27 mouse cellular contexts compared by ENCODE assay signal in the genomic region with DNA sequence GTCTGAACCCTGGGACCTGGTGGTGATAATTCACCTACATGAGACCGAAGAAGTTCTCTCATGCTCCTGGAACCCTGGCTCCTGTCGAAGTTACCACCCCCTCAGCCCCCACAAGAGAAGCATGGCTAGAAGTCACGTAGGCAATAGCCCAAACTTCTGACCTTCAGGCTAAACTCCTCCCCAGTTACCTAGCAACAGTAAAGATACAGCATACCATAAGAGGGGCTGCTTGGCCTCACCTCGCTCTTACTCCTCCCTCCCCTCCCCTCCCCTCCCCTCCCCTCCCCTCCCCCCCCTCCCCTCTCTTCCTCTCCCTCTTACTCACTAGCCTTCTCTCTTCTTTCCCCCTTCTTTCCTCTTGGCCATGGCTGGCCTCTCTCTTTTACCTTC. TPM values are rescaled to one million over a fixed set of nuclear protein-coding genes. Genes with fewer than 3 reads are reported as not detected.
DNase-seq lines count a peak whose midpoint lies in the region; ATAC-seq and TF ChIP-seq lines count a peak whose summit lies in the region.
"Not testable (repeated sequence)": the region's sequence is repeated elsewhere in the genome, so short reads cannot be mapped to it uniquely, and the experiment has no call there.
"Had no signal": no experiment of that assay in that cellular context is flagged by ENCODE, and none has a peak within 500 bp of the region (broad histone marks: within the 10 kb centered on the region; RNA-seq: fewer than 3 reads in every experiment).

No protein-coding gene starts in this region.

- TF ChIP-seq EP300 in CH12.LX (IDR thresholded peaks at IDR 0.05; ENCODE audit: low read length), result not testable (repeated sequence)

- not testable (repeated sequence) for H3K9me3 ChIP-seq in CH12.LX (replicated peaks; ENCODE audit: low read length); heart, embryonic 14.5 days (ENCODE audit: control insufficient read depth, low read length); limb, embryonic 10.5 days (replicated peaks); liver, embryonic 15.5 days (replicated peaks)

- not testable (repeated sequence) for H3K27me3 ChIP-seq in CH12.LX (replicated peaks); heart, embryonic 14.5 days (ENCODE audit: control insufficient read depth, insufficient read depth, low read length); limb, embryonic 10.5 days (ENCODE audit: low read depth, poor library complexity, severe bottlenecking); liver, embryonic 15.5 days; thymus, adult 2 months (ENCODE audit: control insufficient read depth, insufficient read depth, low read length)

- H3K79me2 ChIP-seq in CH12.LX (replicated peaks; ENCODE audit: control insufficient read depth, extremely low read depth, insufficient read depth, poor library complexity, severe bottlenecking); macrophage (ENCODE audit: inconsistent target): not testable (repeated sequence)

- peak overlapping the region; percentile 48 for H3K4me2 ChIP-seq in CH12.LX (ENCODE audit: insufficient read depth, low read depth, poor library complexity, severe bottlenecking)
- peak overlapping the region; percentile 25; the same call in 1 of the 2 replicates for H3K4me2 ChIP-seq in heart, embryonic 14.5 days (ENCODE audit: low read length)
- H3K4me2 ChIP-seq in liver, embryonic 15.5 days, result not testable (repeated sequence)

- H3K4me1 ChIP-seq in CH12.LX (ENCODE audit: control insufficient read depth in 1 of 2, insufficient read depth in 2 of 2), result peaks cover 10 to 33% of the 10 kb centered on the region in 2 experiments
- H3K4me1 ChIP-seq in heart, embryonic 14.5 days (ENCODE audit: control insufficient read depth in 2 of 2, insufficient read depth in 2 of 2, low read length in 2 of 2), result peaks cover 2 to 21% of the 10 kb centered on the region in 2 experiments
- not testable (repeated sequence) for H3K4me1 ChIP-seq in limb, embryonic 10.5 days; liver, embryonic 15.5 days (replicated peaks)
- peaks cover 12% of the 10 kb centered on the region for H3K4me1 ChIP-seq in thymus, adult 2 months (replicated peaks; ENCODE audit: control insufficient read depth, insufficient read depth, low read length)

- not testable (repeated sequence) for TF ChIP-seq CTCF in CH12.LX (conservative IDR thresholded peaks at IDR 0.05 in 1 of 2, IDR thresholded peaks at IDR 0.05 in 1 of 2; ENCODE audit: low read depth in 2 of 2, low read length in 2 of 2); thymus, adult 2 months (IDR thresholded peaks at IDR 0.05; ENCODE audit: borderline replicate concordance, control insufficient read depth, extremely low read depth, insufficient read depth, low read length, poor library complexity)

- DNase-seq in CH12.LX (ENCODE audit: extremely low read depth); limb, embryonic 10.5 days (ENCODE audit: low spot score); thymus, adult 2 months: not testable (repeated sequence)
- DNase-seq in R1 (ENCODE audit: low read depth, low spot score), result peak; percentile 85
- peak; percentile 23 for DNase-seq in embryo, embryonic 10.5 days (ENCODE audit: low spot score)

- not testable (repeated sequence) for TF ChIP-seq RAD21 in CH12.LX (IDR thresholded peaks at IDR 0.05; ENCODE audit: low read depth, low read length)

- peaks cover 10 to 23% of the 10 kb centered on the region in 2 experiments for H3K36me3 ChIP-seq in CH12.LX (replicated peaks in 1 of 2; ENCODE audit: control insufficient read depth in 1 of 2, insufficient read depth in 1 of 2, low read length in 1 of 2)
- not testable (repeated sequence) for H3K36me3 ChIP-seq in heart, embryonic 14.5 days (ENCODE audit: control insufficient read depth, insufficient read depth, low read length); limb, embryonic 10.5 days; liver, embryonic 15.5 days (replicated peaks); thymus, adult 2 months (ENCODE audit: control insufficient read depth, insufficient read depth, low read length)
- peaks cover 20% of the 10 kb centered on the region for H3K36me3 ChIP-seq in macrophage (ENCODE audit: inconsistent target)

- in situ Hi-C loops in CH12.LX (cut with MboI; ENCODE audit: low pct_ligation_motif_present, low pct_unique_long_range_greater_than_20kb, low sequenced_read_pairs), result not testable (repeated sequence)

- peak overlapping the region; percentile 27; the same call in 1 of the 2 replicates for H3K9ac ChIP-seq in CH12.LX (ENCODE audit: insufficient read depth, low read depth)
- H3K9ac ChIP-seq in heart, embryonic 14.5 days (ENCODE audit: low read length); liver, embryonic 15.5 days: not testable (repeated sequence)

- H3K27ac ChIP-seq in CH12.LX (ENCODE audit: insufficient read depth, low read depth) (peak overlapping the region; percentile 58), macrophage (peak overlapping the region; percentile 90)
- H3K27ac ChIP-seq in heart, embryonic 14.5 days (replicated peaks in 1 of 2; ENCODE audit: control insufficient read depth in 1 of 2, insufficient read depth in 1 of 2, low read depth in 2 of 2, low read length in 2 of 2), result peak overlapping the region; percentile 82 to 93
- H3K27ac ChIP-seq in limb, embryonic 10.5 days, result peak overlapping the region; percentile 30; the same call in 1 of the 2 replicates
- H3K27ac ChIP-seq in liver, embryonic 15.5 days (replicated peaks), result peak overlapping the region; percentile 66
- peak overlapping the region; percentile 72 for H3K27ac ChIP-seq in thymus, adult 2 months (ENCODE audit: control insufficient read depth, insufficient read depth, low read length)

- peak overlapping the region in 1 of 3 experiments; percentile 19 for H3K4me3 ChIP-seq in CH12.LX (replicated peaks in 1 of 3; ENCODE audit: low read depth in 2 of 3, low read length in 2 of 3, poor library complexity in 1 of 3)
- H3K4me3 ChIP-seq in heart, embryonic 14.5 days (ENCODE audit: control insufficient read depth in 1 of 2, insufficient read depth in 1 of 2, low read depth in 1 of 2, low read length in 2 of 2); limb, embryonic 10.5 days; liver, embryonic 15.5 days (replicated peaks); macrophage (ENCODE audit: inconsistent target); thymus, adult 2 months (ENCODE audit: control insufficient read depth, insufficient read depth, low read length): not testable (repeated sequence)

- peak; percentile 32 for ATAC-seq in heart, embryonic 14.5 days (ENCODE audit: insufficient number of reproducible peaks, insufficient read depth, low FRiP score, low read depth)
- not testable (repeated sequence) for ATAC-seq in liver, embryonic 15.5 days (ENCODE audit: insufficient read depth)

- not testable (repeated sequence) for TF ChIP-seq POLR2A in CH12.LX (IDR thresholded peaks at IDR 0.05; ENCODE audit: low read depth, low read length); thymus, adult 2 months (IDR thresholded peaks at IDR 0.05; ENCODE audit: control insufficient read depth, extremely low read depth, insufficient read depth, low read length, poor library complexity)

- dilution Hi-C loops in CH12.LX (cut with MboI; ENCODE audit: extremely low pct_ligation_motif_present, extremely low pct_unique_long_range_greater_than_20kb, low sequenced_read_pairs), result not testable (repeated sequence)

- WGBS in heart, embryonic 14.5 days, result 20% methylated on average over 4 of the region's 4 CpGs
- 17% methylated on average over 4 of the region's 4 CpGs for WGBS in limb, embryonic 10.5 days
- WGBS in liver, embryonic 15.5 days (ENCODE audit: insufficient replicate concordance), result 17% methylated on average over 4 of the region's 4 CpGs
- WGBS in macrophage (ENCODE audit: missing documents), result 17% methylated on average over 2 of the region's 4 CpGs
- 43% methylated on average over 4 of the region's 4 CpGs for WGBS in thymus, adult 2 months

RNA-seq across cellular contexts. Expression of a gene that starts 15.9 kb away (rescaled TPM):
- 24.1 and 26.5 TPM in 2 replicates for total RNA-seq in CH12.LX (2012; rRNA removed)
- total RNA-seq in CH12.LX (2014; rRNA removed), result 8.9 and 10.0 TPM in 2 replicates
- polyA plus RNA-seq in CH12.LX (2012; ENCODE audit: insufficient read length, low read depth), result 24.1 and 25.6 TPM in 2 replicates
- polyA plus RNA-seq in heart, embryonic 14.5 days (2014; fragmentation: Nextera tagmentation; extraction: Ambion mirVana), result 48.2 and 55.7 TPM in 2 replicates
- polyA plus RNA-seq in limb, embryonic 10.5 days (2016; fragmentation: Nextera tagmentation; extraction: Ambion mirVana), result 4.5 and 7.2 TPM in 2 replicates
- 22.4 and 26.8 TPM in 2 replicates for polyA plus RNA-seq in liver, embryonic 15.5 days (2015; fragmentation: Nextera tagmentation; extraction: Ambion mirVana)
- total RNA-seq in macrophage (2018; cell fraction: chromatin; rRNA removed), result 10 to 100 TPM in 1 of 26 experiments, 1 to 10 TPM in 25; 1.3 to 10.9 (median 3.9) TPM
- total RNA-seq in macrophage (2018; cell fraction: cytosol; rRNA removed), result 100 to 1,000 TPM; 104 to 194 (median 135) TPM
- total RNA-seq in macrophage (2018; cell fraction: nucleus; rRNA removed), result 100 to 1,000 TPM in 2 of 26 experiments, 10 to 100 TPM in 24; 18.2 to 115 (median 67.3) TPM
- 127 to 236 TPM (median 209 TPM) in 3 replicates for polyA plus RNA-seq in macrophage (2018)
- polyA plus RNA-seq in thymus, adult 2 months (2012; rRNA removed), result 37.2 and 39.9 TPM in 2 replicates

RNA-seq across cellular contexts. Expression of a gene that starts 35.9 kb away (rescaled TPM):
- total RNA-seq in CH12.LX (2012; rRNA removed) (4.3 and 4.4 TPM in 2 replicates), CH12.LX (2014; rRNA removed) (0.27 TPM in 1 of 2 replicates, not detected in the other)
- polyA plus RNA-seq in CH12.LX (2012; ENCODE audit: insufficient read length, low read depth) (0.23 and 0.61 TPM in 2 replicates), macrophage (2018) (2.8 to 5.5 TPM (median 3.1 TPM) in 3 replicates)
- 25.6 and 26.7 TPM in 2 replicates for polyA plus RNA-seq in heart, embryonic 14.5 days (2014; fragmentation: Nextera tagmentation; extraction: Ambion mirVana)
- 0.61 and 0.85 TPM in 2 replicates for polyA plus RNA-seq in limb, embryonic 10.5 days (2016; fragmentation: Nextera tagmentation; extraction: Ambion mirVana)
- 1.3 and 1.4 TPM in 2 replicates for polyA plus RNA-seq in liver, embryonic 15.5 days (2015; fragmentation: Nextera tagmentation; extraction: Ambion mirVana)
- total RNA-seq in macrophage (2018; cell fraction: chromatin; rRNA removed), result 1 to 10 TPM in 21 of 26 experiments, under 1 TPM in 2, not detected in 3; 0.62 to 6.1 (median 3.0) TPM
- total RNA-seq in macrophage (2018; cell fraction: cytosol; rRNA removed), result 1 to 10 TPM in 25 of 26 experiments, under 1 TPM in 1; 0.43 to 5.7 (median 3.8) TPM
- total RNA-seq in macrophage (2018; cell fraction: nucleus; rRNA removed), result 1 to 10 TPM in 21 of 26 experiments, under 1 TPM in 5; 0.40 to 6.5 (median 2.3) TPM
- 13.9 and 16.5 TPM in 2 replicates for polyA plus RNA-seq in thymus, adult 2 months (2012; rRNA removed)
- total RNA-seq: hindbrain, postnatal 0 days had no signal

RNA-seq across cellular contexts. Expression of a gene that starts 37.7 kb away (rescaled TPM):
- 0.34 and 0.72 TPM in 2 replicates for total RNA-seq in CH12.LX (2012; rRNA removed)
- 0.34 and 0.72 TPM in 2 replicates for total RNA-seq in CH12.LX (2014; rRNA removed)
- 1.2 and 1.5 TPM in 2 replicates for polyA plus RNA-seq in CH12.LX (2012; ENCODE audit: insufficient read length, low read depth)
- polyA plus RNA-seq in heart, embryonic 14.5 days (2014; fragmentation: Nextera tagmentation; extraction: Ambion mirVana), result not detected in 2 replicates
- not detected in 2 replicates for polyA plus RNA-seq in limb, embryonic 10.5 days (2016; fragmentation: Nextera tagmentation; extraction: Ambion mirVana)
- not detected in 2 replicates for polyA plus RNA-seq in liver, embryonic 15.5 days (2015; fragmentation: Nextera tagmentation; extraction: Ambion mirVana)
- total RNA-seq in macrophage (2018; cell fraction: chromatin; rRNA removed), result under 1 TPM in 10 of 26 experiments, not detected in 16; 0.32 to 0.78 (median 0.54) TPM
- under 1 TPM in 22 of 26 experiments, not detected in 4; 0.09 to 0.37 (median 0.22) TPM for total RNA-seq in macrophage (2018; cell fraction: cytosol; rRNA removed)
- total RNA-seq in macrophage (2018; cell fraction: nucleus; rRNA removed), result under 1 TPM in 9 of 26 experiments, not detected in 17; 0.29 to 0.54 (median 0.36) TPM
- 0.10 TPM in 1 of 3 replicates, not detected in the others for polyA plus RNA-seq in macrophage (2018)
- polyA plus RNA-seq in thymus, adult 2 months (2012; rRNA removed), result 0.48 and 0.74 TPM in 2 replicates
- total RNA-seq: adrenal gland, postnatal 14 days; common myeloid progenitor, adult 5-6 weeks; forebrain, postnatal 0 days; gastrocnemius, postnatal 14 days; heart, postnatal 14 days; hindbrain, postnatal 0 days; layer of hippocampus, adult 8-10 months; layer of hippocampus, postnatal 36 days; left cerebral cortex, postnatal 10 days had no signal
- polyA plus RNA-seq: embryonic facial prominence, embryonic 12.5 days; forebrain, embryonic 11.5 days; forebrain, postnatal 0 days; hindbrain, embryonic 11.5 days; hindbrain, postnatal 0 days; kidney, embryonic 15.5 days; limb, embryonic 12.5 days; midbrain, embryonic 10.5 days; midbrain, embryonic 16.5 days; myocyte; neural tube, embryonic 13.5 days; stomach, embryonic 14.5 days had no signal

Comparison
In these comparisons a context has a peak if more than half of its experiments do, and no peak if none do; other contexts are left out.
1. H3K27ac ChIP-seq: peak in every context shown above with its lines; median percentile 90 in macrophage; 88 in heart, embryonic 14.5 days; 72 in thymus, adult 2 months; 66 in liver, embryonic 15.5 days; 58 in CH12.LX; 30 in limb, embryonic 10.5 days.